Mouse (Mus musculus) megakaryocyte, embryonic 14.5 days (primary cell): ENCODE data around the gene Sbp. TPM values are rescaled to one million over a fixed set of nuclear protein-coding genes. Genes with fewer than 3 reads are reported as not detected.

Experiments used
- H3K27me3 ChIP-seq: replicated peaks from 2 replicates; pipeline ENCODE3; 2012; ENCODE audit warnings: inconsistent platforms
- H3K36me3 ChIP-seq: replicated peaks from 2 replicates; pipeline ENCODE3; 2012; ENCODE audit warnings: low read length, inconsistent platforms, mixed read lengths
- H3K4me1 ChIP-seq: 2 replicates; pipeline ENCODE4 v1.6.1; 2012; ENCODE audit warnings: inconsistent platforms
- H3K4me3 ChIP-seq: replicated peaks from 2 replicates; pipeline ENCODE3; 2012; ENCODE audit warnings: moderate library complexity, mild to moderate bottlenecking, inconsistent platforms
- H3K9me3 ChIP-seq: 2 replicates; pipeline ENCODE4 v1.6.1; 2012; ENCODE audit warnings: inconsistent platforms
- FLI1 ChIP-seq: IDR thresholded peaks from 2 replicates; pipeline ENCODE4 v1.6.1; 2012; ENCODE audit warnings: low read length, inconsistent platforms, mixed read lengths
- GATA1 ChIP-seq: IDR thresholded peaks from 3 replicates; pipeline ENCODE4 v1.6.1; 2012; ENCODE audit warnings: mixed read lengths, low read length, inconsistent platforms, borderline replicate concordance
- polyA plus RNA-seq: library from polyadenylated mRNA; stranded (reverse); fragments of >175 nt; gene quantifications from 2 replicates; pipeline ENCODE4 v1.2.3, GENCODE M21; 2012; ENCODE audit warnings: low replicate concordance; ENCODE audit not compliant: insufficient read depth

The Sbp gene
- polyA plus RNA-seq, 1 experiment: not detected

GRCm38 (mm10) chr17:23984989-23985388, 43.5 kb downstream of the Sbp start:
- H3K27me3 ChIP-seq: peaks cover 42% of the 10 kb centered on the region
- H3K4me1 ChIP-seq: peaks cover 9% of the 10 kb centered on the region
- TF ChIP-seq FLI1: no peak
- no peak for TF ChIP-seq GATA1
- no peak overlapping the region for H3K4me3 ChIP-seq
- no peaks in the 10 kb centered on the region for H3K9me3 ChIP-seq
- H3K36me3 ChIP-seq: no peaks in the 10 kb centered on the region

DNA sequence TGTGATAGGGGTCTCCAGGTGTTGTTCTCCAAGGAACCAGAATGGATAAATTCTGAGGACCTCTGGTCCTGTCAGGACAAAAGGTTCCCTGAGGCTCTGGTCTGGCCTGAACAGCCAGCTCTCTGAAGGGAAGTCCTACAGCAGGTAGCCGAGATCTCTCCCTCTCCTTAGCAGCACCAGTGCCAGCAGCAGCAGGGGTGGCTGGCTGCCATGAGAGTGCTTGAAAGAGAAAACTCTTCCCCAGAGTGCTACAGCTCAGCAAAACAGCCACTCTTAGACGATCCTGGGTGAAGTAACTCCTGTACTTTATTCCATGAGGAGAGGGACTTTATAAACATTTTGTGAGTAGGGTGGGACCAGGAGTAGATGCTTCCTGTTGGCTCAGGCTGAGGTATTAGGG, 48.3 kb downstream of the Sbp start:
- Histone ChIP-seq H3K9me3 (no peaks in the 10 kb centered on the region), H3K36me3 (no peaks in the 10 kb centered on the region), H3K4me1 (peaks cover 15% of the 10 kb centered on the region), H3K27me3 (peaks cover 60% of the 10 kb centered on the region), H3K4me3 (no peak overlapping the region)
- TF ChIP-seq FLI1 (no peak), GATA1 (no peak)

- no peaks in the 10 kb centered on the region for H3K36me3 ChIP-seq
- H3K4me3 ChIP-seq: peak overlapping the region; percentile 80
- H3K9me3 ChIP-seq: no peaks in the 10 kb centered on the region
- TF ChIP-seq FLI1 (no peak), GATA1 (no peak)
- peaks cover 64% of the 10 kb centered on the region for H3K27me3 ChIP-seq
- H3K4me1 ChIP-seq: peaks cover 21% of the 10 kb centered on the region
These were observed 51.5 kb downstream of the Sbp start for GRCm38 (mm10) chr17:23992789-23993553.

- peaks cover 28% of the 10 kb centered on the region for H3K4me1 ChIP-seq
- TF ChIP-seq FLI1: no peak
- TF ChIP-seq GATA1: no peak
- H3K36me3 ChIP-seq: no peaks in the 10 kb centered on the region
- peaks cover 61% of the 10 kb centered on the region for H3K27me3 ChIP-seq
- H3K9me3 ChIP-seq: no peaks in the 10 kb centered on the region
- H3K4me3 ChIP-seq: peak overlapping the region; percentile 67
These were observed 52.3 kb downstream of the Sbp start for GRCm38 (mm10) chr17:23993559-23994428.

GRCm38 (mm10) chr17:23994667-23995066, 53.2 kb downstream of the Sbp start:
- H3K36me3 ChIP-seq: no peaks in the 10 kb centered on the region
- peaks cover 34% of the 10 kb centered on the region for H3K4me1 ChIP-seq
- TF ChIP-seq GATA1: no peak
- no peak for TF ChIP-seq FLI1
- H3K4me3 ChIP-seq: no peak overlapping the region
- H3K27me3 ChIP-seq: peaks cover 64% of the 10 kb centered on the region
- H3K9me3 ChIP-seq: no peaks in the 10 kb centered on the region

Other genes with a start within 250 kb of the Sbp start
- gene 1520401A03Rik, start 218.9 kb upstream of the Sbp start, polyA plus RNA-seq: 0.22 TPM in 1 of 2 replicates, not detected in the other
- gene Pkmyt1, start 215.3 kb upstream of the Sbp start, polyA plus RNA-seq: 43.9 and 71.2 TPM in 2 replicates
- 1.7 TPM in 1 of 2 replicates, not detected in the other for gene Paqr4, start 200.8 kb upstream of the Sbp start, polyA plus RNA-seq
- gene Kremen2, start 195.8 kb upstream of the Sbp start, polyA plus RNA-seq: not detected in 2 replicates
- gene Flywch1, start 170.1 kb upstream of the Sbp start, polyA plus RNA-seq: 6.0 and 53.7 TPM in 2 replicates
- gene Flywch2, start 155.6 kb upstream of the Sbp start, polyA plus RNA-seq: 17.2 and 29.2 TPM in 2 replicates
- gene Srrm2, start 151.1 kb upstream of the Sbp start, polyA plus RNA-seq: 117 and 357 TPM in 2 replicates
- 484 and 719 TPM in 2 replicates for gene Elob, start 112.5 kb upstream of the Sbp start, polyA plus RNA-seq
- gene Prss33, start 105.6 kb upstream of the Sbp start, polyA plus RNA-seq: not detected in 2 replicates
- gene Prss32, start 97.8 kb upstream of the Sbp start, polyA plus RNA-seq: not detected in 2 replicates
- gene Prss41, start 97.5 kb upstream of the Sbp start, polyA plus RNA-seq: 0.28 TPM in 1 of 2 replicates, not detected in the other
- gene Prss21, start 73.6 kb upstream of the Sbp start, polyA plus RNA-seq: not detected in 2 replicates
- gene Dcpp1, start 60.8 kb upstream of the Sbp start, polyA plus RNA-seq: not detected in 2 replicates
- gene Dcpp2, start 60.8 kb upstream of the Sbp start, polyA plus RNA-seq: not detected in 2 replicates
- gene Dcpp3, start 24.2 kb upstream of the Sbp start, polyA plus RNA-seq: not detected in 2 replicates
- gene Sbpl, start 13.6 kb downstream of the Sbp start, polyA plus RNA-seq: not detected in 2 replicates
- 0.09 TPM in 1 of 2 replicates, not detected in the other for gene Prss30, start 38.9 kb downstream of the Sbp start, polyA plus RNA-seq
- gene Prss22, start 56.4 kb downstream of the Sbp start, polyA plus RNA-seq: 2.3 and 9.3 TPM in 2 replicates
- not detected in 2 replicates for gene Prss27, start 96.5 kb downstream of the Sbp start, polyA plus RNA-seq
- gene Kctd5, start 131.8 kb downstream of the Sbp start, polyA plus RNA-seq: 5.6 and 38.5 TPM in 2 replicates
- gene Pdpk1, start 209.3 kb downstream of the Sbp start, polyA plus RNA-seq: 11.7 and 45.6 TPM in 2 replicates
- 68.6 and 109 TPM in 2 replicates for gene Amdhd2, start 222.1 kb downstream of the Sbp start, polyA plus RNA-seq
- 252 and 695 TPM in 2 replicates for gene Atp6v0c, start 228.0 kb downstream of the Sbp start, polyA plus RNA-seq